Mouse (Mus musculus): Measurements from ENCODE around the gene Olfr709-ps1.

GRCm38 (mm10) chr7:106932119-106932518 lies at the start of gene Olfr709-ps1:
- TF ChIP-seq CTCF (IDR thresholded peaks at IDR 0.05; ENCODE audit: low read depth, low read length) (no peak), POLR2A (IDR thresholded peaks at IDR 0.05; ENCODE audit: borderline replicate concordance, low read depth, low read length) (no peak)
